Mouse (Mus musculus) liver, embryonic 14.5 days (tissue): ENCODE measurements around the gene Tmem132e. TPM values are rescaled to one million over a fixed set of nuclear protein-coding genes. Genes with fewer than 3 reads are reported as not detected.

Source experiments
- ATAC-seq: fragments of 200-750 bp; cut with Nextera tagmentation; 2 replicates; pipeline ENCODE4 v1.8.0; 2017; ENCODE audit warnings: moderate number of reproducible peaks, mild to moderate bottlenecking, moderate library complexity; ENCODE audit not compliant: insufficient read depth
- DNase-seq, 3 experiments: peaks; one replicate each; pipeline ENCODE4 v3.0.0-alpha.2; 2012 to 2013; ENCODE audit warnings: low read depth in 3 of 3, low spot score in 3 of 3
- H3K27ac ChIP-seq: fragments of 300-500 bp; sonication (generic); 2 replicates; pipeline ENCODE4 v1.5.1; 2014; ENCODE audit warnings: moderate library complexity, mild to moderate bottlenecking, control low read depth, inconsistent platforms
- H3K27me3 ChIP-seq: fragments of 300-500 bp; sonication (generic); 2 replicates; pipeline ENCODE4 v1.6.1; 2014; ENCODE audit warnings: mild to moderate bottlenecking, low read length, moderate library complexity; ENCODE audit not compliant: control insufficient read depth, insufficient read depth
- H3K36me3 ChIP-seq: fragments of 300-500 bp; sonication (generic); replicated peaks from 2 replicates; pipeline ENCODE4 v1.6.1; 2014; ENCODE audit warnings: low read depth; ENCODE audit not compliant: control insufficient read depth, insufficient read depth
- H3K4me1 ChIP-seq, 2 experiments: fragments of 200-500 bp in 1 of 2; fragments of 300-500 bp in 1 of 2; sonication (generic) in 1 of 2; replicated peaks; 2 replicates each; pipeline ENCODE4 v1.6.1; 2012 to 2014; ENCODE audit warnings: antibody characterized with exemption in 1 of 2, inconsistent platforms in 1 of 2, low read length in 1 of 2; ENCODE audit not compliant: control insufficient read depth in 2 of 2, insufficient read depth in 2 of 2
- H3K4me2 ChIP-seq: fragments of 300-500 bp; sonication (generic); 2 replicates; pipeline ENCODE4 v1.6.1; 2014; ENCODE audit warnings: low read depth, mild to moderate bottlenecking, control low read depth, moderate library complexity
- H3K4me3 ChIP-seq, 2 experiments: fragments of 200-500 bp in 1 of 2; fragments of 300-500 bp in 1 of 2; sonication (generic) in 1 of 2; 2 replicates each; pipeline ENCODE4 v1.5.1; 2012 to 2014; ENCODE audit warnings: low read depth in 2 of 2, low read length in 2 of 2, mild to moderate bottlenecking in 2 of 2, control low read depth in 1 of 2, inconsistent platforms in 1 of 2, moderate library complexity in 1 of 2; ENCODE audit not compliant: insufficient read depth in 1 of 2
- H3K9ac ChIP-seq: fragments of 300-500 bp; sonication (generic); replicated peaks from 2 replicates; pipeline ENCODE4 v1.6.1; 2014; ENCODE audit warnings: mild to moderate bottlenecking, control low read depth, moderate library complexity
- H3K9me3 ChIP-seq: fragments of 300-500 bp; sonication (generic); 2 replicates; pipeline ENCODE4 v1.6.1; 2016; ENCODE audit warnings: low read length, mixed read lengths; ENCODE audit not compliant: control insufficient read depth
- CTCF ChIP-seq: IDR thresholded peaks from 2 replicates; pipeline ENCODE4 v1.5.1; 2016; ENCODE audit warnings: antibody characterized with exemption, low read depth, control low read depth
- EP300 ChIP-seq: IDR thresholded peaks from 2 replicates; pipeline ENCODE4 v1.6.1; 2016; ENCODE audit warnings: antibody characterized with exemption, low read depth
- WGBS: fragments of 180-500 bp; shearing (Covaris S2); extraction: QIAGEN DNeasy Blood & Tissue Kit; methylation state at CpG from one replicate; pipeline ENCODE4 v1.1.7; 2014; ENCODE audit not compliant: insufficient replicate concordance; 5-methylcytosine and 5-hydroxymethylcytosine counted together
- polyA plus RNA-seq, 2 experiments: library from polyadenylated mRNA; depleted of rRNA in 1 of 2; stranded (reverse) in 1 of 2; unstranded in 1 of 2; fragments of >200 nt; fragmentation: Nextera tagmentation in 1 of 2; extraction: Ambion mirVana in 1 of 2; gene quantifications; 2 replicates each; pipeline versions ENCODE4 v1.2.1 to v1.2.3; 2012 to 2014

Gene Tmem132e
- polyA plus RNA-seq, 2 experiments, result 0.18 to 0.26 TPM

DNA sequence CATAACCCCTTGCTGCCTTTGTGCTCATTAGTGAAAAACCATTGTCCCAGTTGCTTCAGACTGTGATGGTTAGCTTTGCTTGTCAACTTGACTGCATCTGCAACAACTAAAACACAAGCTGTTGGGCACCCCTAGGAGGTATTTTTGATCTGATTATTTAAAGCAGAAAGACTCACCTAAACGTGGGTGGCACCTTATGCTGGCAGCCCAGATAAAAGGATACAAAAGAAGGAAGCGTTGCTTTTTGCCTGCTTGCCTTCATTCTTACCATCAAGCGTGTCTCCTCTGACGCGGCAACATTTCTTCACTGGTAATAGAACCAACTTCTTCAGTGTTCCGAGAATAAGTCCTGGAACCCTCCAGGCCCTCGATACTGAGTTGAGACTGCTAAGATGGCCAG lies 72.6 kb downstream of the Tmem132e start:
- Histone ChIP-seq H3K9me3 (no peaks in the 10 kb centered on the region), H3K36me3 (no peaks in the 10 kb centered on the region), H3K27me3 (no peaks in the 10 kb centered on the region), H3K9ac (no peak overlapping the region), H3K4me3 (no peak overlapping the region), H3K4me1 (no peaks in the 10 kb centered on the region), H3K4me2 (no peak overlapping the region), H3K27ac (no peak overlapping the region)
- TF ChIP-seq EP300 (no peak), CTCF (no peak)
- WGBS, result 67% methylated on average over 7 of the region's 7 CpGs
- no peak for ATAC-seq
- DNase-seq, result no peak

DNA sequence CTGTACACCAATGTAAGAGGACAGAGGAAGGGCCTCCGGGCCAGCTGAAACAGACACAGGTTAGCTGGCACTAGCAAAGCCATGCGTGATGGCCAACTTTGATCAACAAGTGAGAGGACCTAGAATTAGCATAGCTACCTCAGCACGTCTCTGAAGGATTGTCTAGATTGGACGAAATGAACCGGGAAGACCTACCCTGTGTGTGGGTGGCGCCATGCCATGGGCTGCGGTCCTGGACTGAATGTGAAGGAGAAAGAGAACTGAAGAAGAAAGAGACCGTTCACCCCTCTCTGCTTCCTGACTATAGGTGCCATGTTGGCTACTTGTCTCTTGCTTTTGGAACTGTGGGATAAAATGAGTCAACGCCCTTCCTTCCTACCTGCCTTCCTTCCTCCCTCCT lies 76.8 kb downstream of the Tmem132e start:
- Histone ChIP-seq H3K27ac (no peak overlapping the region), H3K4me2 (no peak overlapping the region), H3K4me3 (no peak overlapping the region), H3K36me3 (no peaks in the 10 kb centered on the region), H3K27me3 (no peaks in the 10 kb centered on the region), H3K4me1 (no peaks in the 10 kb centered on the region), H3K9me3 (no peaks in the 10 kb centered on the region), H3K9ac (no peak overlapping the region)
- DNase-seq (no peak), ATAC-seq (no peak)
- no peak for TF ChIP-seq CTCF
- no peak for TF ChIP-seq EP300
- WGBS, result 63% methylated on average over 9 of the region's 9 CpGs

GRCm38 (mm10) chr11:82467218-82467617 lies 78.5 kb downstream of the Tmem132e start:
- 63% methylated on average over 7 of the region's 7 CpGs for WGBS
- no peak for DNase-seq
- no peak overlapping the region for H3K9ac ChIP-seq
- TF ChIP-seq CTCF (no peak), EP300 (no peak)
- no peak for ATAC-seq
- no peaks in the 10 kb centered on the region for H3K4me1 ChIP-seq
- no peak overlapping the region for H3K27ac ChIP-seq
- no peaks in the 10 kb centered on the region for H3K36me3 ChIP-seq
- no peak overlapping the region for H3K4me2 ChIP-seq
- no peaks in the 10 kb centered on the region for H3K9me3 ChIP-seq
- no peaks in the 10 kb centered on the region for H3K27me3 ChIP-seq
- no peak overlapping the region for H3K4me3 ChIP-seq

GRCm38 (mm10) chr11:82471076-82471475 lies 82.4 kb downstream of the Tmem132e start:
- Histone ChIP-seq H3K27me3 (no peaks in the 10 kb centered on the region), H3K9ac (no peak overlapping the region), H3K4me3 (no peak overlapping the region), H3K9me3 (no peaks in the 10 kb centered on the region), H3K4me1 (no peaks in the 10 kb centered on the region), H3K27ac (no peak overlapping the region), H3K4me2 (no peak overlapping the region), H3K36me3 (no peaks in the 10 kb centered on the region)
- no peak for TF ChIP-seq EP300
- no peak for TF ChIP-seq CTCF
- 55% methylated on average over 1 of the region's 1 CpGs for WGBS
- DNase-seq, result no peak
- ATAC-seq, result no peak

GRCm38 (mm10) chr11:82473137-82473621 lies 84.5 kb downstream of the Tmem132e start:
- WGBS, result 43% methylated on average over 12 of the region's 12 CpGs
- no peaks in the 10 kb centered on the region for H3K4me1 ChIP-seq
- no peaks in the 10 kb centered on the region for H3K27me3 ChIP-seq
- H3K4me3 ChIP-seq, result no peak overlapping the region
- DNase-seq (no peak), ATAC-seq (no peak)
- no peaks in the 10 kb centered on the region for H3K9me3 ChIP-seq
- no peaks in the 10 kb centered on the region for H3K36me3 ChIP-seq
- H3K4me2 ChIP-seq, result no peak overlapping the region
- TF ChIP-seq EP300 (no peak), CTCF (no peak)
- no peak overlapping the region for H3K9ac ChIP-seq
- H3K27ac ChIP-seq, result no peak overlapping the region

GRCm38 (mm10) chr11:82476092-82476491 lies 87.4 kb downstream of the Tmem132e start:
- no peak overlapping the region for H3K4me2 ChIP-seq
- ATAC-seq (no peak), DNase-seq (no peak)
- H3K9me3 ChIP-seq, result no peaks in the 10 kb centered on the region
- no peaks in the 10 kb centered on the region for H3K27me3 ChIP-seq
- TF ChIP-seq EP300 (no peak), CTCF (no peak)
- no peak overlapping the region for H3K9ac ChIP-seq
- no peaks in the 10 kb centered on the region for H3K4me1 ChIP-seq
- 42% methylated on average over 4 of the region's 4 CpGs for WGBS
- H3K4me3 ChIP-seq, result no peak overlapping the region
- H3K27ac ChIP-seq, result no peak overlapping the region
- H3K36me3 ChIP-seq, result no peaks in the 10 kb centered on the region
